Mouse (Mus musculus) hindbrain, embryonic 11.5 days (tissue): Measurements from ENCODE around the gene Rassf1. TPM values are rescaled to one million over a fixed set of nuclear protein-coding genes. Genes with fewer than 3 reads are reported as not detected.
A peak's percentile ranks its signal among the peaks of the same experiment; 100 is the strongest.

ENCODE experiments used
- ATAC-seq: fragments of 200-750 bp; cut with Nextera tagmentation; 2 replicates; pipeline ENCODE4 v1.8.0; 2017; ENCODE audit warnings: mild to moderate bottlenecking, moderate TSS enrichment, moderate library complexity; ENCODE audit not compliant: low FRiP score
- DNase-seq: peaks from one replicate; pipeline ENCODE4 v3.0.0-alpha.2; 2015; ENCODE audit warnings: low spot score
- H3K27ac ChIP-seq: fragments of 300-500 bp; sonication (generic); 2 replicates; pipeline ENCODE4 v1.5.1; 2014; ENCODE audit warnings: mild to moderate bottlenecking, low read depth, low read length
- H3K27me3 ChIP-seq: fragments of 300-500 bp; sonication (generic); 2 replicates; pipeline ENCODE4 v1.6.1; 2014; ENCODE audit warnings: mild to moderate bottlenecking, low read length, moderate library complexity, mixed read lengths; ENCODE audit not compliant: control insufficient read depth, insufficient read depth
- H3K36me3 ChIP-seq: fragments of 300-500 bp; sonication (generic); 2 replicates; pipeline ENCODE4 v1.6.1; 2014; ENCODE audit warnings: mild to moderate bottlenecking, low read length, moderate library complexity, mixed read lengths; ENCODE audit not compliant: control insufficient read depth, insufficient read depth
- H3K4me1 ChIP-seq: fragments of 300-500 bp; sonication (generic); replicated peaks from 2 replicates; pipeline ENCODE4 v1.6.1; 2014; ENCODE audit warnings: low read length, mixed read lengths; ENCODE audit not compliant: control insufficient read depth, insufficient read depth
- H3K4me2 ChIP-seq: fragments of 300-500 bp; sonication (generic); replicated peaks from 2 replicates; pipeline ENCODE4 v1.6.1; 2014; ENCODE audit warnings: mild to moderate bottlenecking, low read depth, low read length
- H3K4me3 ChIP-seq: fragments of 300-500 bp; sonication (generic); 2 replicates; pipeline ENCODE4 v1.5.1; 2014; ENCODE audit warnings: low read depth, low read length
- H3K9ac ChIP-seq: fragments of 300-500 bp; sonication (generic); 2 replicates; pipeline ENCODE4 v1.6.1; 2014; ENCODE audit warnings: low read depth, low read length
- H3K9me3 ChIP-seq: fragments of 300-500 bp; sonication (generic); 2 replicates; pipeline ENCODE4 v1.6.1; 2016; ENCODE audit warnings: low read length; ENCODE audit not compliant: control insufficient read depth
- WGBS: fragments of 180-500 bp; shearing (Covaris S2); extraction: QIAGEN DNeasy Blood & Tissue Kit; methylation state at CpG from one replicate; pipeline ENCODE4 v1.1.7; 2014; 5-methylcytosine and 5-hydroxymethylcytosine counted together
- polyA plus RNA-seq: library from polyadenylated mRNA; unstranded; fragments of >200 nt; fragmentation: Nextera tagmentation; extraction: Ambion mirVana; gene quantifications from 2 replicates; pipeline ENCODE4 v1.2.1, GENCODE M21; 2014

The Rassf1 gene
- polyA plus RNA-seq, 1 experiment from 2014 or later = 39.7 TPM

GRCm38 (mm10) chr9:107534408-107535202 lies 16.8 kb upstream of the Rassf1 start:
- peak; percentile 37; the same call in 1 of the 2 replicates for ATAC-seq
- Histone ChIP-seq H3K4me2 (peak overlapping the region; percentile 100), H3K27me3 (no peaks in the 10 kb centered on the region), H3K9ac (peak overlapping the region; percentile 85), H3K4me1 (peaks cover 12% of the 10 kb centered on the region), H3K4me3 (peak overlapping the region; percentile 66), H3K36me3 (peaks cover 6% of the 10 kb centered on the region; the same call in 1 of the 2 replicates), H3K9me3 (no peaks in the 10 kb centered on the region), H3K27ac (no peak overlapping the region)
- no peak for DNase-seq
- WGBS = under 1% methylated on average over 39 of the region's 40 CpGs

GRCm38 (mm10) chr9:107538231-107538630 lies 13.1 kb upstream of the Rassf1 start:
- Histone ChIP-seq H3K9ac (no peak overlapping the region), H3K4me2 (no peak overlapping the region), H3K36me3 (peaks cover 9% of the 10 kb centered on the region; the same call in 1 of the 2 replicates), H3K27me3 (no peaks in the 10 kb centered on the region), H3K9me3 (no peaks in the 10 kb centered on the region), H3K27ac (no peak overlapping the region), H3K4me1 (peaks cover 18% of the 10 kb centered on the region), H3K4me3 (no peak overlapping the region)
- ATAC-seq (no peak), DNase-seq (no peak)
- WGBS = 94% methylated on average over 7 of the region's 7 CpGs

- no peak overlapping the region for H3K27ac ChIP-seq
- H3K4me3 ChIP-seq = no peak overlapping the region
- H3K4me2 ChIP-seq = no peak overlapping the region
- H3K27me3 ChIP-seq = no peaks in the 10 kb centered on the region
- ATAC-seq = no peak
- H3K36me3 ChIP-seq = peaks cover 9% of the 10 kb centered on the region; the same call in 1 of the 2 replicates
- H3K9me3 ChIP-seq = no peaks in the 10 kb centered on the region
- no peak for DNase-seq
- 94% methylated on average over 3 of the region's 3 CpGs for WGBS
- peaks cover 18% of the 10 kb centered on the region for H3K4me1 ChIP-seq
- no peak overlapping the region for H3K9ac ChIP-seq
These were observed 12.6 kb upstream of the Rassf1 start for GRCm38 (mm10) chr9:107538711-107539110.

GRCm38 (mm10) chr9:107539940-107540339 lies 11.4 kb upstream of the Rassf1 start:
- ATAC-seq = no peak
- no peak for DNase-seq
- Histone ChIP-seq H3K4me2 (no peak overlapping the region), H3K4me1 (peaks cover 18% of the 10 kb centered on the region), H3K9me3 (no peaks in the 10 kb centered on the region), H3K27me3 (no peaks in the 10 kb centered on the region), H3K36me3 (peaks cover 11% of the 10 kb centered on the region; the same call in 1 of the 2 replicates), H3K4me3 (no peak overlapping the region), H3K27ac (no peak overlapping the region), H3K9ac (no peak overlapping the region)
- WGBS = 93% methylated on average over 8 of the region's 8 CpGs

GRCm38 (mm10) chr9:107540420-107540819 lies 10.9 kb upstream of the Rassf1 start:
- Histone ChIP-seq H3K27me3 (no peaks in the 10 kb centered on the region), H3K9me3 (no peaks in the 10 kb centered on the region), H3K4me1 (peaks cover 18% of the 10 kb centered on the region), H3K9ac (no peak overlapping the region), H3K36me3 (peaks cover 11% of the 10 kb centered on the region; the same call in 1 of the 2 replicates), H3K27ac (no peak overlapping the region), H3K4me2 (no peak overlapping the region), H3K4me3 (no peak overlapping the region)
- ATAC-seq (no peak), DNase-seq (no peak)
- WGBS = 73% methylated on average over 4 of the region's 4 CpGs

- Histone ChIP-seq H3K9ac (peak overlapping the region; percentile 61; the same call in 1 of the 2 replicates), H3K4me1 (peaks cover 12% of the 10 kb centered on the region), H3K9me3 (no peaks in the 10 kb centered on the region), H3K4me3 (peak overlapping the region; percentile 60), H3K36me3 (peaks cover 11% of the 10 kb centered on the region; the same call in 1 of the 2 replicates), H3K27ac (no peak overlapping the region), H3K4me2 (peak overlapping the region; percentile 62), H3K27me3 (no peaks in the 10 kb centered on the region)
- DNase-seq (no peak), ATAC-seq (no peak)
- 30% methylated on average over 10 of the region's 10 CpGs for WGBS
These were observed 10.3 kb upstream of the Rassf1 start for GRCm38 (mm10) chr9:107541005-107541404.

GRCm38 (mm10) chr9:107541474-107542351 lies 9.6 kb upstream of the Rassf1 start, which contains the start of the genes Cyb561d2 and Nprl2:
TSS of gene Cyb561d2 (minus strand) at chr9:107542193.
TSS of gene Nprl2 (plus strand) at chr9:107542226.
- Histone ChIP-seq H3K27me3 (no peaks in the 10 kb centered on the region), H3K9me3 (no peaks in the 10 kb centered on the region), H3K4me3 (peak within 1 kb of the TSS; percentile 60), H3K4me1 (peaks cover 10% of the 10 kb centered on the region), H3K27ac (no peak within 1 kb of the TSS), H3K4me2 (peak within 1 kb of the TSS; percentile 62), H3K9ac (peak within 1 kb of the TSS; percentile 61), H3K36me3 (peaks cover 11% of the 10 kb centered on the region; the same call in 1 of the 2 replicates)
- DNase-seq (peak; percentile 97), ATAC-seq (peak; percentile 87)
- 2% methylated on average over 46 of the region's 46 CpGs for WGBS

- Histone ChIP-seq H3K4me2 (peak overlapping the region; percentile 62), H3K27me3 (no peaks in the 10 kb centered on the region), H3K36me3 (peaks cover 11% of the 10 kb centered on the region; the same call in 1 of the 2 replicates), H3K27ac (no peak overlapping the region), H3K4me1 (peaks cover 12% of the 10 kb centered on the region), H3K9me3 (no peaks in the 10 kb centered on the region), H3K9ac (peak overlapping the region; percentile 61), H3K4me3 (peak overlapping the region; percentile 60)
- ATAC-seq (peak; percentile 56), DNase-seq (no peak)
- 3% methylated on average over 11 of the region's 11 CpGs for WGBS
These were observed 9.0 kb upstream of the Rassf1 start for GRCm38 (mm10) chr9:107542352-107542686.
